Mouse (Mus musculus) liver, embryonic 14 days (tissue): Measurements from ENCODE around the gene Cbll1. TPM values are rescaled to one million over a fixed set of nuclear protein-coding genes. Genes with fewer than 3 reads are reported as not detected.

Experiments
- polyA plus RNA-seq: library from polyadenylated mRNA; depleted of rRNA; stranded (reverse); fragments of >200 nt; gene quantifications from 2 replicates; pipeline ENCODE4 v1.2.3, GENCODE M21; 2012; rRNA removed

Cbll1 gene
- polyA plus RNA-seq = 2.4 and 3.1 TPM in 2 replicates

DNA sequence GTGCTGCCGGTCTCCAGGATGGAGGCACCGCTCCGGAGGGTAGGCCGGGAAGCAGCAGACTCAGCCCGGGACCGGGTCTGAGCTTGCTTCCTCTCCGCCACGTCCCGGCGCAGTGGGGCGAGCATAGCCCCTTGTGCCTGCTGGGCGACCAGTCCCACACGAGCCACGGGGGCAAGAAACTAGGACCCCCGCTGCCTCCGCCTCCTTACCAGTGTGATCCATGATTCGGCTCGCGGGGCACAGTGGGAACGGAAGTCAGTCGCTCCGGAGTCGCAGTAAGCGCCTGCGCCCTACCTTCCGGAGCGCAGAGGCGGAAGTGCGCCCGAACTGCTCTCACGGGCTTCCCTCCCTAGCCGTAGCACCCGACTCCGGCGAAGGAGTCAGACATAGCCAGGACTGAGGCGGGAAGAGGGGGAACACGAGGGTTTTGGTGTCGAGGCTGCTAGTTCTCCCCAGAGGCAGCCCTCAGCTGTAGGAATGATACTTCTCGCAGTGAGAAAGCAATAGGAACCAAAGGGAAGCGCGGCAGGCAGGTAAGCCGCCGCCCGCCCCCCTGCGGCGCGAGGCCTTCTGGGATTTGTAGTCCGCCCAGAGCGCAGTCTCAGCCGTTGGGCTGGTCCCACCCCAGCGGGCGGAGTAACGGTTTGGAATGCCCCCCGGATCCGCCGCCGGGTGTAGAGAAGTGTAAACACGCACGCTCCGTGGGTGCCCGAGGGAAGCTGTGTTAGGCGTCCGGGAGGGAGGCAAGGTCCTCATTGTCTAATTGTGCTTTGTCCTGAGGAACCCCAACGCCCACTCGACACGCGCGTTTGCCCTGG, at the start of gene Cbll1:
Gene Cbll1, minus strand, starts transcription at position 303 of the 818 bp plus-strand sequence.

Other genes starting within 250 kb of the Cbll1 start
- 2.1 and 2.9 TPM in 2 replicates for gene Lamb1, start 234.4 kb downstream of the Cbll1 start, polyA plus RNA-seq
- 41.6 and 46.3 TPM in 2 replicates for gene Dld, start 148.2 kb downstream of the Cbll1 start, polyA plus RNA-seq
- gene Slc26a3, start 108.7 kb downstream of the Cbll1 start, polyA plus RNA-seq = 0.01 and 0.03 TPM in 2 replicates
- 0.01 TPM in 2 replicates for gene Slc26a4, start 60.4 kb upstream of the Cbll1 start, polyA plus RNA-seq
- 10.0 and 10.4 TPM in 2 replicates for gene Bcap29, start 135.0 kb upstream of the Cbll1 start, polyA plus RNA-seq
- gene Dus4l, start 155.2 kb upstream of the Cbll1 start, polyA plus RNA-seq = 5.4 and 5.5 TPM in 2 replicates
- 5.8 and 6.6 TPM in 2 replicates for gene Cog5, start 155.3 kb upstream of the Cbll1 start, polyA plus RNA-seq
- gene Gpr22, start 214.3 kb upstream of the Cbll1 start, polyA plus RNA-seq = not detected in 2 replicates